Mouse (Mus musculus): ENCODE measurements around the gene Cnga4. TPM values are rescaled to one million over a fixed set of nuclear protein-coding genes. Genes with fewer than 3 reads are reported as not detected.
"Not testable (repeated sequence)": the region's sequence is repeated elsewhere in the genome, so short reads cannot be mapped to it uniquely, and the experiment has no call there.

Cnga4 gene
- polyA plus RNA-seq, 1 experiment from 2014 or later: not detected

GRCm38 (mm10) chr7:105387696-105388095, 16.7 kb upstream of the Cnga4 start:
- Histone ChIP-seq H3K36me3 (peaks cover 66% of the 10 kb centered on the region), H3K27me3 (no peaks in the 10 kb centered on the region), H3K9me3 (replicated peaks) (no peaks in the 10 kb centered on the region), H3K4me2 (no peak overlapping the region), H3K4me3 (no peak overlapping the region), H3K4me1 (replicated peaks) (no peaks in the 10 kb centered on the region), H3K27ac (no peak overlapping the region), H3K9ac (no peak overlapping the region)
- ATAC-seq (replicated peaks; ENCODE audit: insufficient number of reproducible peaks, insufficient read depth, low FRiP score, low read depth): no peak
- WGBS: 95% methylated on average over 2 of the region's 2 CpGs

GRCm38 (mm10) chr7:105390236-105390635, 14.1 kb upstream of the Cnga4 start:
- Histone ChIP-seq H3K9me3 (replicated peaks) (no peaks in the 10 kb centered on the region), H3K9ac (no peak overlapping the region), H3K4me1 (replicated peaks) (no peaks in the 10 kb centered on the region), H3K36me3 (peaks cover 41% of the 10 kb centered on the region), H3K27me3 (no peaks in the 10 kb centered on the region), H3K4me2 (no peak overlapping the region), H3K4me3 (no peak overlapping the region), H3K27ac (no peak overlapping the region)
- WGBS: 88% methylated on average over 2 of the region's 2 CpGs
- ATAC-seq (replicated peaks; ENCODE audit: insufficient number of reproducible peaks, insufficient read depth, low FRiP score, low read depth): no peak

GRCm38 (mm10) chr7:105394606-105395005, 9.8 kb upstream of the Cnga4 start:
- Histone ChIP-seq H3K9me3 (replicated peaks) (no peaks in the 10 kb centered on the region), H3K9ac (no peak overlapping the region), H3K36me3 (peaks cover 6% of the 10 kb centered on the region), H3K27ac (no peak overlapping the region), H3K4me2 (no peak overlapping the region), H3K27me3 (no peaks in the 10 kb centered on the region), H3K4me1 (replicated peaks) (peaks cover 12% of the 10 kb centered on the region), H3K4me3 (no peak overlapping the region)
- no peak for ATAC-seq (replicated peaks; ENCODE audit: insufficient number of reproducible peaks, insufficient read depth, low FRiP score, low read depth)
- WGBS: 89% methylated on average over 1 of the region's 1 CpGs

- Histone ChIP-seq H3K27ac (no peak overlapping the region), H3K4me2 (no peak overlapping the region), H3K9ac (no peak overlapping the region), H3K4me3 (no peak overlapping the region), H3K36me3 (no peaks in the 10 kb centered on the region; the same call in 1 of the 2 replicates), H3K4me1 (replicated peaks) (peaks cover 12% of the 10 kb centered on the region), H3K27me3 (no peaks in the 10 kb centered on the region), H3K9me3 (replicated peaks) (no peaks in the 10 kb centered on the region)
- no peak for ATAC-seq (replicated peaks; ENCODE audit: insufficient number of reproducible peaks, insufficient read depth, low FRiP score, low read depth)
These were observed 9.1 kb upstream of the Cnga4 start for GRCm38 (mm10) chr7:105395131-105395820.

- Histone ChIP-seq H3K4me3 (no peak overlapping the region), H3K4me1 (replicated peaks) (peaks cover 18% of the 10 kb centered on the region), H3K36me3 (no peaks in the 10 kb centered on the region; the same call in 1 of the 2 replicates), H3K27ac (no peak overlapping the region), H3K9me3 (replicated peaks) (no peaks in the 10 kb centered on the region), H3K27me3 (no peaks in the 10 kb centered on the region), H3K4me2 (no peak overlapping the region), H3K9ac (no peak overlapping the region)
- no peak for ATAC-seq (replicated peaks; ENCODE audit: insufficient number of reproducible peaks, insufficient read depth, low FRiP score, low read depth)
These were observed 8.2 kb upstream of the Cnga4 start for GRCm38 (mm10) chr7:105396126-105396525.

GRCm38 (mm10) chr7:105399058-105399934, 5.1 kb upstream of the Cnga4 start:
- no peaks in the 10 kb centered on the region for H3K27me3 ChIP-seq
- no peaks in the 10 kb centered on the region; the same call in 1 of the 2 replicates for H3K36me3 ChIP-seq
- no peaks in the 10 kb centered on the region for H3K9me3 ChIP-seq (replicated peaks)
- peak overlapping the region; percentile 81 for H3K9ac ChIP-seq
- peaks cover 18% of the 10 kb centered on the region for H3K4me1 ChIP-seq (replicated peaks)
- WGBS: 2% methylated on average over 25 of the region's 25 CpGs
- H3K27ac ChIP-seq: peak overlapping the region; percentile 78
- H3K4me2 ChIP-seq: peak overlapping the region; percentile 87
- ATAC-seq (replicated peaks; ENCODE audit: insufficient number of reproducible peaks, insufficient read depth, low FRiP score, low read depth): peak; percentile 2; the same call in 1 of the 2 replicates
- peak overlapping the region; percentile 86 for H3K4me3 ChIP-seq

GRCm38 (mm10) chr7:105399935-105400624, 4.3 kb upstream of the Cnga4 start, which contains the start of gene Fam160a2:
Gene Fam160a2 (minus strand): TSS chr7:105400054.
- peak within 1 kb of the TSS; percentile 87 for H3K4me2 ChIP-seq
- peak within 1 kb of the TSS; percentile 86 for H3K4me3 ChIP-seq
- H3K9me3 ChIP-seq (replicated peaks): no peaks in the 10 kb centered on the region
- H3K36me3 ChIP-seq: no peaks in the 10 kb centered on the region; the same call in 1 of the 2 replicates
- peak within 1 kb of the TSS; percentile 93 for H3K27ac ChIP-seq
- peak within 1 kb of the TSS; percentile 81 for H3K9ac ChIP-seq
- H3K4me1 ChIP-seq (replicated peaks): peaks cover 18% of the 10 kb centered on the region
- under 1% methylated on average over 55 of the region's 55 CpGs for WGBS
- H3K27me3 ChIP-seq: no peaks in the 10 kb centered on the region
- ATAC-seq (replicated peaks; ENCODE audit: insufficient number of reproducible peaks, insufficient read depth, low FRiP score, low read depth): peak; percentile 99

GRCm38 (mm10) chr7:105406322-105406721, 2.0 kb downstream of the Cnga4 start:
- H3K27ac ChIP-seq: no peak overlapping the region
- H3K36me3 ChIP-seq: no peaks in the 10 kb centered on the region
- ATAC-seq (replicated peaks; ENCODE audit: insufficient number of reproducible peaks, insufficient read depth, low FRiP score, low read depth): no peak
- H3K9ac ChIP-seq: no peak overlapping the region
- WGBS: 73% methylated on average over 1 of the region's 1 CpGs
- no peak overlapping the region for H3K4me2 ChIP-seq
- H3K27me3 ChIP-seq: no peaks in the 10 kb centered on the region
- no peak overlapping the region for H3K4me3 ChIP-seq
- H3K4me1 ChIP-seq (replicated peaks): no peaks in the 10 kb centered on the region
- no peaks in the 10 kb centered on the region for H3K9me3 ChIP-seq (replicated peaks)

- WGBS: 47% methylated on average over 8 of the region's 8 CpGs
These were observed 7.7 kb downstream of the Cnga4 start for GRCm38 (mm10) chr7:105411874-105412632.

GRCm38 (mm10) chr7:105414385-105414784, 10.0 kb downstream of the Cnga4 start:
- Histone ChIP-seq H3K4me2 (no peak overlapping the region), H3K4me3 (no peak overlapping the region), H3K27me3 (no peaks in the 10 kb centered on the region), H3K27ac (no peak overlapping the region), H3K4me1 (replicated peaks) (no peaks in the 10 kb centered on the region), H3K9me3 (replicated peaks) (no peaks in the 10 kb centered on the region), H3K36me3 (no peaks in the 10 kb centered on the region), H3K9ac (no peak overlapping the region)
- WGBS: 61% methylated on average over 6 of the region's 6 CpGs
- no peak for ATAC-seq (replicated peaks; ENCODE audit: insufficient number of reproducible peaks, insufficient read depth, low FRiP score, low read depth)

More at GRCm38 (mm10) chr7:105411874-105412632, 7.7 kb downstream of the Cnga4 start:
- H3K4me3 ChIP-seq; H3K4me1 ChIP-seq (replicated peaks); H3K36me3 ChIP-seq; H3K4me2 ChIP-seq; H3K27me3 ChIP-seq; H3K9me3 ChIP-seq (replicated peaks); H3K27ac ChIP-seq; ATAC-seq (replicated peaks; ENCODE audit: insufficient number of reproducible peaks, insufficient read depth, low FRiP score, low read depth); H3K9ac ChIP-seq: not testable (repeated sequence)

Measured in heart, embryonic 15.5 days (tissue).